Mouse (Mus musculus) ES-E14 (cell line): ENCODE measurements at regions not wholly inside any gene's neighbourhood (a gene's known extent, or its start where the extent isn't known, plus 50 kb on each side); places are given as distances from the start of the nearest gene placed in this dataset.
"Not testable (repeated sequence)": the region's sequence is repeated elsewhere in the genome, so short reads cannot be mapped to it uniquely, and the experiment has no call there.

Experiments used
- DNase-seq: peaks from one replicate; pipeline ENCODE4 v3.0.0-alpha.2; 2013; ENCODE audit warnings: low read depth, low spot score
- H3K27ac ChIP-seq: 2 replicates; pipeline ENCODE4 v1.5.1; 2012; ENCODE audit warnings: low read depth, mild to moderate bottlenecking, low read length, moderate library complexity, mixed read lengths; ENCODE audit not compliant: poor library complexity, insufficient read depth, severe bottlenecking
- H3K36me3 ChIP-seq: 2 replicates; pipeline ENCODE4 v1.6.1; 2012; ENCODE audit warnings: mild to moderate bottlenecking, low read length, moderate library complexity, mixed read lengths; ENCODE audit not compliant: control insufficient read depth, poor library complexity, insufficient read depth, severe bottlenecking
- H3K4me1 ChIP-seq, 2 experiments: fragments of 150-350 bp in 1 of 2; sonication (generic) in 1 of 2; 2 replicates each; pipeline ENCODE4 v1.6.1; 2012; ENCODE audit warnings: low read length in 2 of 2, mild to moderate bottlenecking in 1 of 2, mixed read lengths in 1 of 2; ENCODE audit not compliant: control insufficient read depth in 2 of 2, insufficient read depth in 2 of 2, poor library complexity in 1 of 2
- H3K4me3 ChIP-seq, 2 experiments: fragments of 150-350 bp in 1 of 2; sonication (generic) in 1 of 2; 2 replicates each; pipeline ENCODE4 v1.5.1; 2012; ENCODE audit warnings: low read length in 2 of 2, low read depth in 1 of 2, mild to moderate bottlenecking in 1 of 2, mixed read lengths in 1 of 2; ENCODE audit not compliant: insufficient read depth in 1 of 2, poor library complexity in 1 of 2, severe bottlenecking in 1 of 2
- H3K9ac ChIP-seq: 2 replicates; pipeline ENCODE4 v1.6.1; 2012; ENCODE audit warnings: low read depth, mild to moderate bottlenecking, low read length, mixed read lengths; ENCODE audit not compliant: poor library complexity, insufficient read depth, severe bottlenecking
- H3K9me3 ChIP-seq: fragments of 150-350 bp; sonication (generic); 2 replicates; pipeline ENCODE4 v1.6.1; 2012; ENCODE audit warnings: low read depth, mild to moderate bottlenecking, low read length; ENCODE audit not compliant: control insufficient read depth, insufficient read depth
- CHD2 ChIP-seq: IDR thresholded peaks from 2 replicates; pipeline ENCODE4 v1.6.1; 2014; ENCODE audit warnings: mild to moderate bottlenecking, low read depth, low read length, inconsistent platforms
- HCFC1 ChIP-seq: IDR thresholded peaks from 2 replicates; pipeline ENCODE4 v1.6.1; 2012; ENCODE audit warnings: low read length, inconsistent platforms, borderline replicate concordance; ENCODE audit not compliant: insufficient read depth
- MAFK ChIP-seq: IDR thresholded peaks from 2 replicates; pipeline ENCODE4 v1.6.1; 2014; ENCODE audit warnings: mild to moderate bottlenecking, low read depth, low read length, inconsistent platforms; ENCODE audit not compliant: insufficient read depth
- ZC3H11A ChIP-seq: IDR thresholded peaks from 2 replicates; pipeline ENCODE4 v1.6.1; 2012; ENCODE audit warnings: low read depth, mild to moderate bottlenecking, inconsistent platforms, low read length, borderline replicate concordance
- ZNF384 ChIP-seq: IDR thresholded peaks from 2 replicates; pipeline ENCODE4 v1.6.1; 2012; ENCODE audit warnings: low read depth, low read length, inconsistent platforms
- in situ Hi-C, 2 experiments: fragments of 600-800 bp; cut with MboI; formaldehyde crosslinking; loops; one replicate each; pipeline ENCODE4 v1.15.1; 2025; ENCODE audit warnings: low sequenced_read_pairs in 2 of 2, inconsistent platforms in 1 of 2; ENCODE audit not compliant: unreplicated experiment in 2 of 2

GRCm38 (mm10) chr6:48341367-48341766, 54.0 kb upstream of the Krba1 start:
- in situ Hi-C loops, H3K4me1 ChIP-seq, H3K9ac ChIP-seq, DNase-seq, H3K4me3 ChIP-seq, H3K27ac ChIP-seq, H3K36me3 ChIP-seq, H3K9me3 ChIP-seq: not testable (repeated sequence)

DNA sequence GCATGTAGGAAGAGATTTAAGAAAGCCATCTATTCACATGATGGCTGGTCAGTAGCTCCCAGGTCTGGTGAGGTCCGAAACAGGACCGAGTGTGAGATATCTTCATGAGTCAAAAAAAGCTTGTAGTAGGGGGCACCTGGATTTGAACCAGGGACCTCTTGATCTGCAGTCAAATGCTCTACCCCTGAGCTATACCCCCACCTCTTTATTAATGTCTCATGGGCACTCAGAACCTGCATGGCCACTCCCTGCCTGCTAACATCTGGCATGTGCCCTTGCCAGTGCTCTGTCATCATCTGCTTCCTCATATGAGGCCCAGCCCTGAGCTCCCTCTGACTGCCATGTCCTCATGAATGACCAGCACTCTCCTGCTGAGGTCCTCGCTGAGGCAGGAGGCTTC, 58.4 kb upstream of the Krba1 start:
- DNase-seq, H3K9me3 ChIP-seq, H3K36me3 ChIP-seq, H3K4me3 ChIP-seq, H3K4me1 ChIP-seq, H3K27ac ChIP-seq, in situ Hi-C loops, H3K9ac ChIP-seq: not testable (repeated sequence)

DNA sequence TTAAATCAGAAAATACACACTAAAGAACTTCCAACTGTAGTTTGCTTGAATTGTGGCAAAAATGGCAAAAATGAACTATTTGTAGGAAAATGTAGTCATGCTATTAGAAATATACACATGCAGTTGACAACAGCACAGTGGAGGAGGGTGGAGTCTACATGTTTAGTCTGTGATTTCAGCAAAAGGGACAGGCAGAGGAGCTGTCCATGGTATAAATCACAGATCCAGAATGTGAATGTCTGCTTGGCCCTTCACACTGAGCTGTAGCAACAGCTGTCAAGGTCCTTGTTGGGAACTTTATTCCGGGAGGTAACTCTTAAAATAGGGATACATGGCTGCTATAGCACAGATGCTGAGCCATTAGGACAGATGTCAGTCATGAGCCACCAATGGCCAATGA, 107.4 kb upstream of the Krba1 start:
- no peak overlapping the region for H3K9ac ChIP-seq
- no peak for TF ChIP-seq CHD2
- TF ChIP-seq HCFC1: no peak
- no peak for TF ChIP-seq ZNF384
- TF ChIP-seq ZC3H11A: no peak
- no peak for TF ChIP-seq MAFK
- H3K4me1 ChIP-seq: no peaks in the 10 kb centered on the region
- H3K27ac ChIP-seq: no peak overlapping the region
- H3K4me3 ChIP-seq: no peak overlapping the region
- no peaks in the 10 kb centered on the region for H3K36me3 ChIP-seq
- no peaks in the 10 kb centered on the region for H3K9me3 ChIP-seq
- in situ Hi-C loops: no loop called here
- no peak for DNase-seq

DNA sequence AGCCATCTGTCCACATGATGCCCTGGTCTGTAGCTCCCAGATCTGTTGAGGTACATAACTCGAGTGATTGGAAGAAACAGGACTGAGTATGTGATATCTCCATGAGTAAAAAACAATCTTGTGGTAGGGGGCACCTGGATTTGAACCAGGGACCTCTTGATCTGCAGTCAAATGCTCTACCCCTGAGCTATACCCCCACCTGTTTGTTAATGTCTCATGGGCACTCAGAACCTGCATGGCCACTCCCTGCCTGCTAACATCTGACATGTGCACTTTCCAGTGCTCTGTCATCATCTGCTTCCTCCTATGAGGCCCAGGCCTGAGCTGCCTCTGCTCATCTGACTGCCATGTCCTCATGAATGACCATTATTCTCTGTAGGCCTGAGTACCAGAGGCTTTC, 115.7 kb upstream of the Krba1 start:
- in situ Hi-C loops, H3K9me3 ChIP-seq, H3K9ac ChIP-seq, H3K4me1 ChIP-seq, H3K36me3 ChIP-seq, H3K4me3 ChIP-seq, H3K27ac ChIP-seq, DNase-seq: not testable (repeated sequence)

- H3K4me3 ChIP-seq, H3K9ac ChIP-seq, DNase-seq, H3K36me3 ChIP-seq, H3K27ac ChIP-seq, in situ Hi-C loops, H3K4me1 ChIP-seq, H3K9me3 ChIP-seq: not testable (repeated sequence)
Measured at GRCm38 (mm10) chr6:48261563-48261962, 133.8 kb upstream of the Krba1 start.

DNA sequence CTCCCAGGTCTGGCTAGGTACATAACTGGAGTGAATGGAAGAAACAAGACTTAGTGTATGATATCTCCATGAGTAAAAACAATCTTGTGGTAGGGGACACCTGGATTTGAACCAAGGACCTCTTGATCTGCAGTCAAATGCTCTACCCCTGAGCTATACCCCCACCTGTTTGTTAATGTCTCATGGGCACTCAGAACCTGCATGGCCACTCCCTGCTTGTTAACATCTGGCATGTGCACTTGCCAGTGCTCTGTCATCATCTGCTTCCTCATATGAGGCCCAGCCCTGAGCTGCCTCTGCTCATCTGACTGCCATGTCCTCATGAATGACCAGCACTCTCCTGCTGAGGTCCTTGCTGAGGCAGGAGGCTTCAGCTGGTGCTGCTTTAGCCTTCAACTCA, 142.4 kb upstream of the Krba1 start:
- DNase-seq, H3K9me3 ChIP-seq, in situ Hi-C loops, H3K27ac ChIP-seq, H3K9ac ChIP-seq, H3K4me3 ChIP-seq, H3K4me1 ChIP-seq, H3K36me3 ChIP-seq: not testable (repeated sequence)
